Mouse (Mus musculus): ENCODE results near the gene Adrb1.

DNA sequence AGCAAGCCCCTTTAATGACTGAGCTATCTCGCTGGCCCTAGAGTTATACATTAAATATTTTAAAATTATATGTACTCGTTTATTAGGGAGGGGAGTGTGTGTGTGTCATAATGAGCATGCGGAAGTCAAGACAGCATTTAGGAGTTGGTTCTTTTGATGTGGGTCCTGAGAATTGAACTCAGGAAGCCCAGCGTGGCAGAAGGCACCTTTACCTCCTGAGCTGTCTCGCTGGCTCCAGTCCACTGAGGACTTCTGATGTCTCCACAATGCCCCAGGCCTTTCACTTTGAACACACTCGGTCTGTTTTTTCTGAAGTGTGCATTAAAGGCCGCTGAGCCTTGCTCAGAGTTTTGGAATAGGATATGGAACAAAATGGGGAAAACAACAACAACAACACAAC lies 39.7 kb upstream of the Adrb1 start:
- no peak for TF ChIP-seq POLR2A (IDR thresholded peaks at IDR 0.05; ENCODE audit: borderline replicate concordance, extremely low read depth, low read depth, low read length)
- no peak for TF ChIP-seq CTCF (IDR thresholded peaks at IDR 0.05; ENCODE audit: insufficient read depth, low read length)

Data from lung, adult 2 months (tissue).